Mouse (Mus musculus): ENCODE results near the gene Dnali1. TPM values are rescaled to one million over a fixed set of nuclear protein-coding genes. Genes with fewer than 3 reads are reported as not detected.
A peak's percentile ranks its signal among the peaks of the same experiment; 100 is the strongest.

The Dnali1 gene
- polyA plus RNA-seq (2014; fragmentation: Nextera tagmentation; extraction: Ambion mirVana): 1.1 and 1.3 TPM in 2 replicates

GRCm38 (mm10) chr4:125065517-125066307, at the start of gene Dnali1:
TSS of gene Dnali1 (minus strand) at chr4:125065703.
- Histone ChIP-seq H3K36me3 (ENCODE audit: control insufficient read depth, insufficient read depth, low read length) (peaks cover 22% of the 10 kb centered on the region), H3K27me3 (replicated peaks; ENCODE audit: control insufficient read depth, insufficient read depth, low read length) (no peaks in the 10 kb centered on the region), H3K9me3 (replicated peaks; ENCODE audit: control insufficient read depth, low read length) (no peaks in the 10 kb centered on the region), H3K4me1 (ENCODE audit: control insufficient read depth, insufficient read depth, low read length) (peaks cover 9% of the 10 kb centered on the region), H3K27ac (ENCODE audit: low read depth, low read length) (no peak within 1 kb of the TSS), H3K4me2 (ENCODE audit: low read length) (peak within 1 kb of the TSS; percentile 92), H3K4me3 (ENCODE audit: low read depth, low read length) (peak within 1 kb of the TSS; percentile 92), H3K9ac (ENCODE audit: low read length) (peak within 1 kb of the TSS; percentile 83)
- 4% methylated on average over 26 of the region's 26 CpGs for WGBS
- ATAC-seq (peak; percentile 47), DNase-seq (ENCODE audit: low spot score) (peak; percentile 73)

- 75% methylated on average over 4 of the region's 4 CpGs for WGBS
- H3K4me3 ChIP-seq (ENCODE audit: low read depth, low read length): no peak overlapping the region
- no peak overlapping the region for H3K27ac ChIP-seq (ENCODE audit: low read depth, low read length)
- H3K4me2 ChIP-seq (ENCODE audit: low read length): no peak overlapping the region
- peaks cover 17% of the 10 kb centered on the region for H3K36me3 ChIP-seq (ENCODE audit: control insufficient read depth, insufficient read depth, low read length)
- H3K9me3 ChIP-seq (replicated peaks; ENCODE audit: control insufficient read depth, low read length): no peaks in the 10 kb centered on the region
- ATAC-seq (peak; percentile 13; the same call in 1 of the 2 replicates), DNase-seq (ENCODE audit: low spot score) (no peak)
- H3K9ac ChIP-seq (ENCODE audit: low read length): no peak overlapping the region
- no peaks in the 10 kb centered on the region for H3K27me3 ChIP-seq (replicated peaks; ENCODE audit: control insufficient read depth, insufficient read depth, low read length)
- H3K4me1 ChIP-seq (ENCODE audit: control insufficient read depth, insufficient read depth, low read length): 0 out of 2 replicates have a peak, but pooled peaks cover 2% of the 10 kb centered on the region
These were observed 49.6 kb upstream of the Dnali1 start for GRCm38 (mm10) chr4:125115081-125115480.

GRCm38 (mm10) chr4:125114638-125115037, 49.1 kb upstream of the Dnali1 start:
- no peak overlapping the region for H3K4me3 ChIP-seq (ENCODE audit: low read depth, low read length)
- peaks cover 22% of the 10 kb centered on the region for H3K36me3 ChIP-seq (ENCODE audit: control insufficient read depth, insufficient read depth, low read length)
- no peak overlapping the region for H3K9ac ChIP-seq (ENCODE audit: low read length)
- no peaks in the 10 kb centered on the region for H3K9me3 ChIP-seq (replicated peaks; ENCODE audit: control insufficient read depth, low read length)
- ATAC-seq (peak; percentile 63), DNase-seq (ENCODE audit: low spot score) (peak; percentile 84)
- H3K4me1 ChIP-seq (ENCODE audit: control insufficient read depth, insufficient read depth, low read length): 0 out of 2 replicates have a peak, but pooled peaks cover 2% of the 10 kb centered on the region
- H3K27ac ChIP-seq (ENCODE audit: low read depth, low read length): no peak overlapping the region
- WGBS: 9% methylated on average over 6 of the region's 6 CpGs
- no peak overlapping the region for H3K4me2 ChIP-seq (ENCODE audit: low read length)
- no peaks in the 10 kb centered on the region for H3K27me3 ChIP-seq (replicated peaks; ENCODE audit: control insufficient read depth, insufficient read depth, low read length)

GRCm38 (mm10) chr4:125105354-125105753, 39.9 kb upstream of the Dnali1 start:
- peaks cover 59% of the 10 kb centered on the region for H3K36me3 ChIP-seq (ENCODE audit: control insufficient read depth, insufficient read depth, low read length)

GRCm38 (mm10) chr4:125101334-125101733, 35.8 kb upstream of the Dnali1 start:
- no peak overlapping the region for H3K4me2 ChIP-seq (ENCODE audit: low read length)
- no peak overlapping the region for H3K9ac ChIP-seq (ENCODE audit: low read length)
- DNase-seq (ENCODE audit: low spot score) (no peak), ATAC-seq (no peak)
- H3K4me3 ChIP-seq (ENCODE audit: low read depth, low read length): no peak overlapping the region
- H3K4me1 ChIP-seq (ENCODE audit: control insufficient read depth, insufficient read depth, low read length): no peaks in the 10 kb centered on the region
- peaks cover 37% of the 10 kb centered on the region for H3K36me3 ChIP-seq (ENCODE audit: control insufficient read depth, insufficient read depth, low read length)
- no peak overlapping the region for H3K27ac ChIP-seq (ENCODE audit: low read depth, low read length)
- 67% methylated on average over 13 of the region's 13 CpGs for WGBS
- no peaks in the 10 kb centered on the region for H3K27me3 ChIP-seq (replicated peaks; ENCODE audit: control insufficient read depth, insufficient read depth, low read length)
- no peaks in the 10 kb centered on the region for H3K9me3 ChIP-seq (replicated peaks; ENCODE audit: control insufficient read depth, low read length)

More at GRCm38 (mm10) chr4:125105354-125105753, 39.9 kb upstream of the Dnali1 start:
- H3K4me2 ChIP-seq (ENCODE audit: low read length): no peak overlapping the region
- 92% methylated on average over 9 of the region's 9 CpGs for WGBS
- no peak overlapping the region for H3K4me3 ChIP-seq (ENCODE audit: low read depth, low read length)
- DNase-seq (ENCODE audit: low spot score) (no peak), ATAC-seq (no peak)
- no peaks in the 10 kb centered on the region for H3K4me1 ChIP-seq (ENCODE audit: control insufficient read depth, insufficient read depth, low read length)
- H3K9me3 ChIP-seq (replicated peaks; ENCODE audit: control insufficient read depth, low read length): no peaks in the 10 kb centered on the region
- H3K27ac ChIP-seq (ENCODE audit: low read depth, low read length): no peak overlapping the region
- H3K27me3 ChIP-seq (replicated peaks; ENCODE audit: control insufficient read depth, insufficient read depth, low read length): no peaks in the 10 kb centered on the region
- no peak overlapping the region for H3K9ac ChIP-seq (ENCODE audit: low read length)

- peak; percentile 85 for DNase-seq (ENCODE audit: low spot score)
- no peak overlapping the region for H3K9ac ChIP-seq (ENCODE audit: low read length)
- H3K27me3 ChIP-seq (replicated peaks; ENCODE audit: control insufficient read depth, insufficient read depth, low read length): no peaks in the 10 kb centered on the region
- 11% methylated on average over 8 of the region's 8 CpGs for WGBS
- no peak overlapping the region for H3K4me2 ChIP-seq (ENCODE audit: low read length)
- H3K4me1 ChIP-seq (ENCODE audit: control insufficient read depth, insufficient read depth, low read length): no peaks in the 10 kb centered on the region
- ATAC-seq: peak; percentile 60; the same call in 1 of the 2 replicates
- no peak overlapping the region for H3K27ac ChIP-seq (ENCODE audit: low read depth, low read length)
- H3K4me3 ChIP-seq (ENCODE audit: low read depth, low read length): no peak overlapping the region
- peaks cover 18% of the 10 kb centered on the region for H3K36me3 ChIP-seq (ENCODE audit: control insufficient read depth, insufficient read depth, low read length)
- no peaks in the 10 kb centered on the region for H3K9me3 ChIP-seq (replicated peaks; ENCODE audit: control insufficient read depth, low read length)
These were observed 34.0 kb upstream of the Dnali1 start for GRCm38 (mm10) chr4:125099458-125099857.

- Histone ChIP-seq H3K9me3 (replicated peaks; ENCODE audit: control insufficient read depth, low read length) (no peaks in the 10 kb centered on the region), H3K27ac (ENCODE audit: low read depth, low read length) (no peak overlapping the region), H3K4me1 (ENCODE audit: control insufficient read depth, insufficient read depth, low read length) (no peaks in the 10 kb centered on the region), H3K27me3 (replicated peaks; ENCODE audit: control insufficient read depth, insufficient read depth, low read length) (no peaks in the 10 kb centered on the region), H3K36me3 (ENCODE audit: control insufficient read depth, insufficient read depth, low read length) (peaks cover 19% of the 10 kb centered on the region; the same call in 1 of the 2 replicates), H3K4me2 (ENCODE audit: low read length) (no peak overlapping the region), H3K4me3 (ENCODE audit: low read depth, low read length) (no peak overlapping the region), H3K9ac (ENCODE audit: low read length) (no peak overlapping the region)
- DNase-seq (ENCODE audit: low spot score) (no peak), ATAC-seq (no peak)
- 87% methylated on average over 4 of the region's 4 CpGs for WGBS
These were observed 31.9 kb upstream of the Dnali1 start for GRCm38 (mm10) chr4:125097412-125097811.

GRCm38 (mm10) chr4:125096066-125096465, 30.6 kb upstream of the Dnali1 start:
- ATAC-seq (no peak), DNase-seq (ENCODE audit: low spot score) (no peak)
- H3K36me3 ChIP-seq (ENCODE audit: control insufficient read depth, insufficient read depth, low read length): peaks cover 32% of the 10 kb centered on the region
- no peak overlapping the region for H3K9ac ChIP-seq (ENCODE audit: low read length)
- no peak overlapping the region for H3K4me3 ChIP-seq (ENCODE audit: low read depth, low read length)
- no peaks in the 10 kb centered on the region for H3K9me3 ChIP-seq (replicated peaks; ENCODE audit: control insufficient read depth, low read length)
- no peaks in the 10 kb centered on the region for H3K4me1 ChIP-seq (ENCODE audit: control insufficient read depth, insufficient read depth, low read length)
- H3K4me2 ChIP-seq (ENCODE audit: low read length): no peak overlapping the region
- no peaks in the 10 kb centered on the region for H3K27me3 ChIP-seq (replicated peaks; ENCODE audit: control insufficient read depth, insufficient read depth, low read length)
- no peak overlapping the region for H3K27ac ChIP-seq (ENCODE audit: low read depth, low read length)
- WGBS: 97% methylated on average over 5 of the region's 5 CpGs

GRCm38 (mm10) chr4:125093031-125093430, 27.5 kb upstream of the Dnali1 start:
- Histone ChIP-seq H3K9me3 (replicated peaks; ENCODE audit: control insufficient read depth, low read length) (no peaks in the 10 kb centered on the region), H3K27ac (ENCODE audit: low read depth, low read length) (no peak overlapping the region), H3K4me2 (ENCODE audit: low read length) (no peak overlapping the region), H3K4me3 (ENCODE audit: low read depth, low read length) (no peak overlapping the region), H3K36me3 (ENCODE audit: control insufficient read depth, insufficient read depth, low read length) (peaks cover 55% of the 10 kb centered on the region), H3K27me3 (replicated peaks; ENCODE audit: control insufficient read depth, insufficient read depth, low read length) (no peaks in the 10 kb centered on the region), H3K9ac (ENCODE audit: low read length) (no peak overlapping the region), H3K4me1 (ENCODE audit: control insufficient read depth, insufficient read depth, low read length) (no peaks in the 10 kb centered on the region)
- no peak for DNase-seq (ENCODE audit: low spot score)
- WGBS: 91% methylated on average over 5 of the region's 5 CpGs
- no peak for ATAC-seq

Measured in forebrain, embryonic 14.5 days (tissue).